Mouse (Mus musculus) lung, postnatal 0 days (tissue): ENCODE measurements around the gene Wfikkn1.

ENCODE experiments used
- CTCF ChIP-seq: IDR thresholded peaks from 2 replicates; pipeline ENCODE4 v1.5.1; 2016; ENCODE audit warnings: antibody characterized with exemption, mild to moderate bottlenecking
- EP300 ChIP-seq: IDR thresholded peaks from 2 replicates; pipeline ENCODE4 v1.6.1; 2016; ENCODE audit warnings: antibody characterized with exemption, mild to moderate bottlenecking, control low read depth

GRCm38 (mm10) chr17:25837076-25837410, 43.6 kb downstream of the Wfikkn1 start, which contains the start of gene Rhbdl1:
- TF ChIP-seq CTCF (no peak), EP300 (no peak)
